8 mouse cellular contexts compared by ENCODE assay signal in genomic region chr16:50073979-50074378, GRCm38 (mm10).
DNase-seq lines count a peak whose midpoint lies in the region; TF ChIP-seq lines count a peak whose summit lies in the region.

No protein-coding gene starts in this region.

- DNase-seq in adrenal gland, adult 2 months = peak; percentile 6
- no peak for DNase-seq in adrenal gland, postnatal 25 days
- no peak for DNase-seq in layer of hippocampus, adult 2 months (ENCODE audit: low spot score in 2 of 2)
- no peak for DNase-seq in layer of hippocampus, adult 9-10 months (ENCODE audit: low spot score)
- peak; percentile 14 for DNase-seq in c-Kit-positive CD71-positive TER-119-positive erythroid progenitor cells, embryonic 14.5 days (ENCODE audit: low spot score)
- DNase-seq in naive thymus-derived CD4-positive, alpha-beta T cell, adult 2 months (ENCODE audit: low read depth) = peak; percentile 66
- no peak for DNase-seq in frontal cortex, postnatal 14 days (ENCODE audit: low spot score in 2 of 2)
- no peak for DNase-seq in frontal cortex, adult 2 months (ENCODE audit: extremely low spot score in 1 of 2, low spot score in 1 of 2)

- TF ChIP-seq CTCF in layer of hippocampus, adult 2 months (conservative IDR thresholded peaks at IDR 0.05) = peak; percentile 67

- no peak overlapping the region for H3K27ac ChIP-seq in layer of hippocampus, adult 2 months

- no peak overlapping the region for H3K4me3 ChIP-seq in layer of hippocampus, adult 2 months

Comparison
In these comparisons a context has a peak if more than half of its experiments do, and no peak if none do; other contexts are left out.
1. DNase-seq: peak in adrenal gland, adult 2 months (single experiment), c-Kit-positive CD71-positive TER-119-positive erythroid progenitor cells, embryonic 14.5 days (single experiment) and naive thymus-derived CD4-positive, alpha-beta T cell, adult 2 months (single experiment); none in adrenal gland, postnatal 25 days (single experiment), layer of hippocampus, adult 2 months (0 of 2), layer of hippocampus, adult 9-10 months (single experiment), frontal cortex, postnatal 14 days (0 of 2) and frontal cortex, adult 2 months (0 of 2).